Mouse (Mus musculus) C2C12 (cell line): ENCODE results near the gene Tent5c. TPM values are rescaled to one million over a fixed set of nuclear protein-coding genes. Genes with fewer than 3 reads are reported as not detected.

Experiments used
- H3K27me3 ChIP-seq: one replicate; pipeline ENCODE4 v1.6.1; 2011; ENCODE audit not compliant: control insufficient read depth, insufficient read depth, insufficient read length
- H3K36me3 ChIP-seq: one replicate; pipeline ENCODE4 v1.6.1; 2011; ENCODE audit not compliant: control insufficient read depth, insufficient read depth
- H3K4me3 ChIP-seq: one replicate; pipeline ENCODE4 v1.5.1; 2011; ENCODE audit warnings: mild to moderate bottlenecking, control low read depth; ENCODE audit not compliant: poor library complexity, insufficient read depth, severe bottlenecking
- H3K79me2 ChIP-seq: one replicate; pipeline ENCODE4 v1.6.1; 2011; ENCODE audit not compliant: control insufficient read depth, insufficient read depth
- H3K79me3 ChIP-seq: one replicate; pipeline ENCODE4 v1.6.1; 2011; ENCODE audit warnings: low read depth, control low read depth
- H3ac ChIP-seq: one replicate; pipeline ENCODE3; 2011; ENCODE audit warnings: low read depth; ENCODE audit not compliant: control insufficient read depth, insufficient read length
- CEBPB ChIP-seq: IDR thresholded peaks from one replicate; pipeline ENCODE4 v1.6.1; 2011; ENCODE audit warnings: low read depth, mild to moderate bottlenecking, control low read depth, moderate library complexity
- CTCF ChIP-seq: IDR thresholded peaks from one replicate; pipeline ENCODE4 v1.5.1; 2011; ENCODE audit not compliant: control insufficient read depth, insufficient read depth, insufficient read length
- FOSL1 ChIP-seq: IDR thresholded peaks from one replicate; pipeline ENCODE4 v1.8.0; 2011; ENCODE audit warnings: mild to moderate bottlenecking, low read length; ENCODE audit not compliant: poor library complexity, insufficient read depth, severe bottlenecking
- MAX ChIP-seq: IDR thresholded peaks from one replicate; pipeline ENCODE4 v1.6.1; 2011; ENCODE audit warnings: mild to moderate bottlenecking, control low read depth
- MYOD1 ChIP-seq: IDR thresholded peaks from one replicate; pipeline ENCODE4 v1.6.1; 2011; ENCODE audit warnings: low read depth; ENCODE audit not compliant: control insufficient read depth, insufficient read length
- MYOG ChIP-seq: IDR thresholded peaks from one replicate; pipeline ENCODE4 v1.6.1; 2011; ENCODE audit not compliant: control insufficient read depth, insufficient read length; ENCODE audit errors: extremely low read depth
- USF1 ChIP-seq: IDR thresholded peaks from one replicate; pipeline ENCODE4 v1.6.1; 2011; ENCODE audit warnings: low read depth, mild to moderate bottlenecking, control low read depth, moderate library complexity
- polyA plus RNA-seq: library from polyadenylated mRNA; unstranded; fragments of >200 nt; fragmentation: generic; extraction: Trizol; gene quantifications from one replicate; pipeline ENCODE4 v1.2.1, GENCODE M21; 2012; ENCODE audit warnings: missing spikeins

Gene Tent5c
- polyA plus RNA-seq, 1 experiment, result 0.21 TPM

- Histone ChIP-seq H3K79me2 (no peaks in the 10 kb centered on the region), H3ac (no peak overlapping the region), H3K79me3 (no peaks in the 10 kb centered on the region), H3K27me3 (no peaks in the 10 kb centered on the region), H3K4me3 (no peak overlapping the region), H3K36me3 (no peaks in the 10 kb centered on the region)
- TF ChIP-seq FOSL1, result no peak
Measured at GRCm38 (mm10) chr3:100463959-100464265, 25.2 kb downstream of the Tent5c start.

- Histone ChIP-seq H3ac (no peak overlapping the region), H3K79me2 (no peaks in the 10 kb centered on the region), H3K4me3 (no peak overlapping the region), H3K79me3 (no peaks in the 10 kb centered on the region), H3K27me3 (no peaks in the 10 kb centered on the region), H3K36me3 (no peaks in the 10 kb centered on the region)
- TF ChIP-seq MYOD1 (no peak), FOSL1 (no peak), CTCF (no peak), MAX (no peak), MYOG (no peak), CEBPB (no peak), USF1 (no peak)
Measured at GRCm38 (mm10) chr3:100463160-100463958, 25.8 kb downstream of the Tent5c start.

- H3K79me3 ChIP-seq, result no peaks in the 10 kb centered on the region
- H3K36me3 ChIP-seq, result no peaks in the 10 kb centered on the region
- TF ChIP-seq MYOG (no peak), FOSL1 (no peak), MAX (no peak), USF1 (no peak), MYOD1 (no peak), CTCF (no peak), CEBPB (no peak)
Measured at GRCm38 (mm10) chr3:100462235-100463083, 26.7 kb downstream of the Tent5c start.

GRCm38 (mm10) chr3:100460510-100460909, 28.6 kb downstream of the Tent5c start:
- Histone ChIP-seq H3K79me3 (no peaks in the 10 kb centered on the region), H3ac (no peak overlapping the region), H3K27me3 (no peaks in the 10 kb centered on the region), H3K36me3 (no peaks in the 10 kb centered on the region), H3K79me2 (no peaks in the 10 kb centered on the region), H3K4me3 (no peak overlapping the region)
- TF ChIP-seq MYOD1 (no peak), MYOG (no peak), CTCF (no peak), CEBPB (no peak), FOSL1 (no peak), USF1 (no peak), MAX (no peak)

More at GRCm38 (mm10) chr3:100462235-100463083, 26.7 kb downstream of the Tent5c start:
- Histone ChIP-seq H3ac (no peak overlapping the region), H3K79me2 (no peaks in the 10 kb centered on the region), H3K27me3 (no peaks in the 10 kb centered on the region), H3K4me3 (no peak overlapping the region)

GRCm38 (mm10) chr3:100443798-100444500, 45.2 kb downstream of the Tent5c start:
- Histone ChIP-seq H3K27me3 (peaks cover 5% of the 10 kb centered on the region), H3K4me3 (no peak overlapping the region), H3K36me3 (no peaks in the 10 kb centered on the region), H3K79me2 (no peaks in the 10 kb centered on the region), H3ac (no peak overlapping the region), H3K79me3 (no peaks in the 10 kb centered on the region)
- TF ChIP-seq USF1, result no peak
- no peak for TF ChIP-seq MAX
- no peak for TF ChIP-seq MYOD1
- TF ChIP-seq CEBPB, result no peak
- no peak for TF ChIP-seq FOSL1
- TF ChIP-seq MYOG, result no peak
- no peak for TF ChIP-seq CTCF
